Mouse (Mus musculus) midbrain, postnatal 0 days (tissue): ENCODE data around the gene Prg2. TPM values are rescaled to one million over a fixed set of nuclear protein-coding genes. Genes with fewer than 3 reads are reported as not detected.

ENCODE experiments used
- ATAC-seq: fragments of 200-750 bp; cut with Nextera tagmentation; 2 replicates; pipeline ENCODE4 v1.8.0; 2017; ENCODE audit warnings: moderate number of reproducible peaks, mild to moderate bottlenecking, moderate TSS enrichment, moderate library complexity; ENCODE audit not compliant: low FRiP score
- DNase-seq: peaks from one replicate; pipeline ENCODE4 v3.0.0-alpha.2; 2015; ENCODE audit warnings: low spot score
- H3K27ac ChIP-seq: fragments of 300-500 bp; sonication (generic); 2 replicates; pipeline ENCODE4 v1.5.1; 2014; ENCODE audit warnings: low read depth, mild to moderate bottlenecking, low read length, mixed read lengths
- H3K27me3 ChIP-seq: fragments of 300-500 bp; sonication (generic); 2 replicates; pipeline ENCODE4 v1.6.1; 2014; ENCODE audit warnings: low read length, control low read depth, mixed read lengths; ENCODE audit not compliant: insufficient read depth
- H3K36me3 ChIP-seq: fragments of 300-500 bp; sonication (generic); 2 replicates; pipeline ENCODE4 v1.6.1; 2014; ENCODE audit warnings: low read length, control low read depth, mixed read lengths; ENCODE audit not compliant: insufficient read depth
- H3K4me1 ChIP-seq: fragments of 300-500 bp; sonication (generic); 2 replicates; pipeline ENCODE4 v1.6.1; 2014; ENCODE audit warnings: mild to moderate bottlenecking, control low read depth, antibody characterized with exemption, low read length, mixed read lengths; ENCODE audit not compliant: insufficient read depth
- H3K4me2 ChIP-seq: fragments of 300-500 bp; sonication (generic); 2 replicates; pipeline ENCODE4 v1.6.1; 2014; ENCODE audit warnings: low read depth, mild to moderate bottlenecking, low read length, mixed read lengths; ENCODE audit not compliant: poor library complexity, severe bottlenecking
- H3K4me3 ChIP-seq: fragments of 300-500 bp; sonication (generic); 2 replicates; pipeline ENCODE4 v1.5.1; 2014; ENCODE audit warnings: low read depth, mild to moderate bottlenecking, low read length, moderate library complexity
- H3K9ac ChIP-seq: fragments of 300-500 bp; sonication (generic); replicated peaks from 2 replicates; pipeline ENCODE4 v1.6.1; 2014; ENCODE audit warnings: mild to moderate bottlenecking, low read length, moderate library complexity, mixed read lengths; ENCODE audit not compliant: poor library complexity, severe bottlenecking
- H3K9me3 ChIP-seq: fragments of 300-500 bp; sonication (generic); 2 replicates; pipeline ENCODE4 v1.6.1; 2016; ENCODE audit warnings: low read length, control low read depth
- CTCF ChIP-seq: IDR thresholded peaks from 2 replicates; pipeline ENCODE4 v1.5.1; 2016; ENCODE audit warnings: antibody characterized with exemption, mild to moderate bottlenecking
- WGBS: fragments of 180-500 bp; shearing (Covaris S2); extraction: QIAGEN DNeasy Blood & Tissue Kit; methylation state at CpG from one replicate; pipeline ENCODE4 v1.1.7; 2014; 5-methylcytosine and 5-hydroxymethylcytosine counted together
- polyA plus RNA-seq: library from polyadenylated mRNA; unstranded; fragments of >200 nt; fragmentation: Nextera tagmentation; extraction: Ambion mirVana; gene quantifications from 2 replicates; pipeline ENCODE4 v1.2.1, GENCODE M21; 2015
- total RNA-seq: library from RNA; depleted of rRNA; stranded (reverse); fragments of >200 nt; gene quantifications from 2 replicates; pipeline ENCODE4 v1.2.3, GENCODE M21; 2014; rRNA removed

Gene Prg2
- total RNA-seq (not detected in 2 replicates), polyA plus RNA-seq (not detected in 2 replicates)

GRCm38 (mm10) chr2:84980188-84980587 lies at the start of gene Prg2:
Gene Prg2 (plus strand): TSS chr2:84980461.
- Histone ChIP-seq H3K9me3 (no peaks in the 10 kb centered on the region), H3K27me3 (no peaks in the 10 kb centered on the region), H3K4me3 (no peak within 1 kb of the TSS), H3K4me1 (no peaks in the 10 kb centered on the region), H3K27ac (no peak within 1 kb of the TSS), H3K4me2 (no peak within 1 kb of the TSS), H3K36me3 (no peaks in the 10 kb centered on the region), H3K9ac (no peak within 1 kb of the TSS)
- WGBS, result 33% methylated on average over 1 of the region's 1 CpGs
- DNase-seq, result no peak
- no peak for ATAC-seq
- no peak for TF ChIP-seq CTCF

- DNase-seq, result no peak
- no peaks in the 10 kb centered on the region for H3K9me3 ChIP-seq
- no peak overlapping the region for H3K27ac ChIP-seq
- WGBS, result 54% methylated on average over 8 of the region's 8 CpGs
- H3K36me3 ChIP-seq, result no peaks in the 10 kb centered on the region
- H3K4me3 ChIP-seq, result no peak overlapping the region
- H3K4me1 ChIP-seq, result no peaks in the 10 kb centered on the region
- ATAC-seq, result no peak
- H3K4me2 ChIP-seq, result no peak overlapping the region
- no peak overlapping the region for H3K9ac ChIP-seq
- H3K27me3 ChIP-seq, result no peaks in the 10 kb centered on the region
- no peak for TF ChIP-seq CTCF
Measured at GRCm38 (mm10) chr2:84933992-84934648, 46.1 kb upstream of the Prg2 start.

GRCm38 (mm10) chr2:84934649-84935007 lies 45.6 kb upstream of the Prg2 start:
- H3K4me3 ChIP-seq, result no peak overlapping the region
- 30% methylated on average over 4 of the region's 4 CpGs for WGBS
- DNase-seq, result no peak
- H3K4me1 ChIP-seq, result no peaks in the 10 kb centered on the region
- no peaks in the 10 kb centered on the region for H3K27me3 ChIP-seq
- H3K9ac ChIP-seq, result no peak overlapping the region
- H3K4me2 ChIP-seq, result no peak overlapping the region
- no peaks in the 10 kb centered on the region for H3K9me3 ChIP-seq
- no peak for TF ChIP-seq CTCF
- no peak overlapping the region for H3K27ac ChIP-seq
- peak; percentile 35; the same call in 1 of the 2 replicates for ATAC-seq
- H3K36me3 ChIP-seq, result no peaks in the 10 kb centered on the region

GRCm38 (mm10) chr2:84935065-84935464 lies 45.2 kb upstream of the Prg2 start:
- H3K9ac ChIP-seq, result no peak overlapping the region
- DNase-seq (no peak), ATAC-seq (0 out of 2 replicates have a peak, but pooled peaks have one; percentile 6)

GRCm38 (mm10) chr2:84936474-84937429 lies 43.5 kb upstream of the Prg2 start, which contains the start of gene Slc43a3:
Gene Slc43a3 (plus strand): TSS chr2:84936579.
- H3K4me3 ChIP-seq, result peak within 1 kb of the TSS; percentile 19; the same call in 1 of the 2 replicates
- H3K4me2 ChIP-seq, result peak within 1 kb of the TSS; percentile 47
- no peaks in the 10 kb centered on the region for H3K36me3 ChIP-seq
- ATAC-seq (peak; percentile 62; the same call in 1 of the 2 replicates), DNase-seq (peak; percentile 19)
- H3K9ac ChIP-seq, result no peak within 1 kb of the TSS
- no peaks in the 10 kb centered on the region for H3K9me3 ChIP-seq
- no peaks in the 10 kb centered on the region for H3K4me1 ChIP-seq
- no peak within 1 kb of the TSS for H3K27ac ChIP-seq
- TF ChIP-seq CTCF, result no peak
- no peaks in the 10 kb centered on the region for H3K27me3 ChIP-seq
- 23% methylated on average over 38 of the region's 38 CpGs for WGBS

More at GRCm38 (mm10) chr2:84935065-84935464, 45.2 kb upstream of the Prg2 start:
- Histone ChIP-seq H3K4me2 (no peak overlapping the region), H3K4me3 (no peak overlapping the region), H3K27me3 (no peaks in the 10 kb centered on the region), H3K36me3 (no peaks in the 10 kb centered on the region), H3K27ac (no peak overlapping the region), H3K9me3 (no peaks in the 10 kb centered on the region), H3K4me1 (no peaks in the 10 kb centered on the region)
- no peak for TF ChIP-seq CTCF
- WGBS, result 39% methylated on average over 5 of the region's 5 CpGs
